Mouse (Mus musculus): ENCODE measurements around the gene Lpin1. TPM values are rescaled to one million over a fixed set of nuclear protein-coding genes. Genes with fewer than 3 reads are reported as not detected.
A peak's percentile ranks its signal among the peaks of the same experiment; 100 is the strongest.

Gene Lpin1
- total RNA-seq, 2 experiments from 2014 or later: 5.3 to 7.8 TPM

GRCm38 (mm10) chr12:16580306-16580705 is 30.5 kb downstream of the Lpin1 start:
- ATAC-seq (replicated peaks; ENCODE audit: poor library complexity): peak; percentile 62

- ATAC-seq (replicated peaks; ENCODE audit: poor library complexity): peak; percentile 67
Measured at GRCm38 (mm10) chr12:16577665-16578233, 33.0 kb downstream of the Lpin1 start.

- ATAC-seq (replicated peaks; ENCODE audit: poor library complexity): no peak
Measured at GRCm38 (mm10) chr12:16571278-16571677, 39.5 kb downstream of the Lpin1 start.

- no peak for ATAC-seq (replicated peaks; ENCODE audit: poor library complexity)
Measured at GRCm38 (mm10) chr12:16570371-16571060, 40.2 kb downstream of the Lpin1 start.

- peak; percentile 77 for ATAC-seq (replicated peaks; ENCODE audit: poor library complexity)
Measured at GRCm38 (mm10) chr12:16568936-16569650, 41.7 kb downstream of the Lpin1 start.

- ATAC-seq (replicated peaks; ENCODE audit: poor library complexity): peak; percentile 87
Measured at GRCm38 (mm10) chr12:16568496-16568895, 42.3 kb downstream of the Lpin1 start.

GRCm38 (mm10) chr12:16568090-16568489 is 42.7 kb downstream of the Lpin1 start:
- ATAC-seq (replicated peaks; ENCODE audit: poor library complexity): no peak

- peak; percentile 72 for ATAC-seq (replicated peaks; ENCODE audit: poor library complexity)
Measured at GRCm38 (mm10) chr12:16563427-16563826, 47.3 kb downstream of the Lpin1 start.

GRCm38 (mm10) chr12:16562647-16563046 is 48.1 kb downstream of the Lpin1 start:
- no peak for ATAC-seq (replicated peaks; ENCODE audit: poor library complexity)

- ATAC-seq (replicated peaks; ENCODE audit: poor library complexity): peak; percentile 38
Measured at GRCm38 (mm10) chr12:16562181-16562580, 48.6 kb downstream of the Lpin1 start.

- no peak for ATAC-seq (replicated peaks; ENCODE audit: poor library complexity)
Measured at GRCm38 (mm10) chr12:16557271-16557670, 53.5 kb downstream of the Lpin1 start.

GRCm38 (mm10) chr12:16554171-16554570 is 56.6 kb downstream of the Lpin1 start:
- ATAC-seq (replicated peaks; ENCODE audit: poor library complexity): no peak

- no peak for ATAC-seq (replicated peaks; ENCODE audit: poor library complexity)
Measured at GRCm38 (mm10) chr12:16552108-16552771, 58.5 kb downstream of the Lpin1 start.

GRCm38 (mm10) chr12:16550983-16551454 is 59.7 kb downstream of the Lpin1 start:
- no peak for ATAC-seq (replicated peaks; ENCODE audit: poor library complexity)

- ATAC-seq (replicated peaks; ENCODE audit: poor library complexity): no peak
Measured at GRCm38 (mm10) chr12:16548824-16549375, 61.9 kb downstream of the Lpin1 start.

GRCm38 (mm10) chr12:16541606-16542005 is 69.2 kb downstream of the Lpin1 start:
- no peak for ATAC-seq (replicated peaks; ENCODE audit: poor library complexity)

GRCm38 (mm10) chr12:16540712-16541111 is 70.1 kb downstream of the Lpin1 start:
- ATAC-seq (replicated peaks; ENCODE audit: poor library complexity): no peak

GRCm38 (mm10) chr12:16539965-16540661 is 70.7 kb downstream of the Lpin1 start:
- ATAC-seq (replicated peaks; ENCODE audit: poor library complexity): peak; percentile 52; the same call in 1 of the 2 replicates

GRCm38 (mm10) chr12:16533331-16533828 is 77.4 kb downstream of the Lpin1 start:
- peak; percentile 73 for ATAC-seq (replicated peaks; ENCODE audit: poor library complexity)

- ATAC-seq (replicated peaks; ENCODE audit: poor library complexity): peak; percentile 29; the same call in 1 of the 2 replicates
Measured at GRCm38 (mm10) chr12:16532860-16533230, 77.9 kb downstream of the Lpin1 start.

Data from megakaryocyte progenitor cell, adult 5-6 weeks (primary cell).